Mouse (Mus musculus) heart, adult 2 months (tissue): ENCODE measurements at regions not wholly inside any gene's neighbourhood (a gene's known extent, or its start where the extent isn't known, plus 50 kb on each side); places are given as distances from the start of the nearest gene placed in this dataset.

ENCODE experiments used
- CTCF ChIP-seq: fragments of 200-600 bp; IDR thresholded peaks from 2 replicates; pipeline ENCODE4 v1.8.1; 2022; ENCODE audit warnings: antibody characterized with exemption, mild to moderate bottlenecking, moderate library complexity
- EP300 ChIP-seq: fragments of 200-500 bp; IDR thresholded peaks from 2 replicates; pipeline ENCODE4 v1.6.1; 2011; ENCODE audit warnings: low read depth, low read length, control low read depth; ENCODE audit not compliant: insufficient read depth
- POLR2A ChIP-seq: fragments of 200-500 bp; IDR thresholded peaks from 2 replicates; pipeline ENCODE4 v1.6.1; 2011; ENCODE audit warnings: mild to moderate bottlenecking, low read depth, low read length, control low read depth; ENCODE audit not compliant: insufficient read depth

GRCm38 (mm10) chr5:46256730-46257129 is 399.3 kb upstream of the Lcorl start:
- TF ChIP-seq POLR2A (no peak), CTCF (no peak), EP300 (no peak)
